Mouse (Mus musculus) skeletal muscle tissue, adult 2 months (tissue): ENCODE results near the gene Abcf2.

Source experiments
- DNase-seq: peaks from one replicate; pipeline ENCODE4 v3.0.0-alpha.2; 2012; ENCODE audit warnings: low read depth, low spot score

Abcf2 gene

GRCm38 (mm10) chr5:24601911-24602750, 24.9 kb upstream of the Abcf2 start:
- peak; percentile 81 for DNase-seq

GRCm38 (mm10) chr5:24601071-24601835, 24.0 kb upstream of the Abcf2 start:
- DNase-seq, result no peak

- DNase-seq, result peak; percentile 95
These were observed 23.0 kb upstream of the Abcf2 start for GRCm38 (mm10) chr5:24600236-24600635.

- DNase-seq, result no peak
These were observed 21.9 kb upstream of the Abcf2 start for GRCm38 (mm10) chr5:24599137-24599536.

- DNase-seq, result no peak
These were observed 21.3 kb upstream of the Abcf2 start for GRCm38 (mm10) chr5:24598570-24599006.

GRCm38 (mm10) chr5:24597901-24598569, 20.8 kb upstream of the Abcf2 start:
- no peak for DNase-seq

GRCm38 (mm10) chr5:24597221-24597728, 20.0 kb upstream of the Abcf2 start:
- DNase-seq, result peak; percentile 78

- no peak for DNase-seq
These were observed 19.4 kb upstream of the Abcf2 start for GRCm38 (mm10) chr5:24596519-24597171.

- no peak for DNase-seq
These were observed 18.6 kb upstream of the Abcf2 start for GRCm38 (mm10) chr5:24595786-24596380.

- no peak for DNase-seq
These were observed 18.0 kb upstream of the Abcf2 start for GRCm38 (mm10) chr5:24595261-24595660.

- DNase-seq, result no peak
These were observed 17.1 kb upstream of the Abcf2 start for GRCm38 (mm10) chr5:24594346-24594745.

- no peak for DNase-seq
These were observed 16.7 kb upstream of the Abcf2 start for GRCm38 (mm10) chr5:24593928-24594327.

- DNase-seq, result no peak
These were observed 16.0 kb upstream of the Abcf2 start for GRCm38 (mm10) chr5:24593230-24593629.

- DNase-seq, result no peak
These were observed 15.3 kb upstream of the Abcf2 start for GRCm38 (mm10) chr5:24592471-24593160.

- no peak for DNase-seq
These were observed 14.7 kb upstream of the Abcf2 start for GRCm38 (mm10) chr5:24591796-24592470.

- no peak for DNase-seq
These were observed 14.0 kb upstream of the Abcf2 start for GRCm38 (mm10) chr5:24591268-24591721.

GRCm38 (mm10) chr5:24589511-24590500, 12.5 kb upstream of the Abcf2 start:
- DNase-seq, result no peak

- DNase-seq, result no peak
These were observed 9.9 kb upstream of the Abcf2 start for GRCm38 (mm10) chr5:24587200-24587577.
